Mouse (Mus musculus): Measurements from ENCODE around the gene Atp11a. TPM values are rescaled to one million over a fixed set of nuclear protein-coding genes. Genes with fewer than 3 reads are reported as not detected.
A peak's percentile ranks its signal among the peaks of the same experiment; 100 is the strongest.

The Atp11a gene
- polyA plus RNA-seq, 1 experiment from 2014 or later, result 22.5 TPM

- ATAC-seq (ENCODE audit: insufficient number of reproducible peaks, insufficient read depth, low FRiP score, low TSS enrichment), result no peak
- no peak overlapping the region for H3K9ac ChIP-seq
- no peaks in the 10 kb centered on the region for H3K27me3 ChIP-seq
- H3K4me3 ChIP-seq, result no peak overlapping the region
- 77% methylated on average over 15 of the region's 15 CpGs for WGBS
- no peak overlapping the region for H3K27ac ChIP-seq
- H3K9me3 ChIP-seq, result no peaks in the 10 kb centered on the region
- peaks cover 43% of the 10 kb centered on the region for H3K36me3 ChIP-seq
- H3K4me1 ChIP-seq, result no peaks in the 10 kb centered on the region
- no peak overlapping the region for H3K4me2 ChIP-seq (replicated peaks)
Observed at GRCm38 (mm10) chr8:12856038-12856437, 99.2 kb downstream of the Atp11a start.

GRCm38 (mm10) chr8:12863061-12863460, 106.2 kb downstream of the Atp11a start:
- peaks cover 52% of the 10 kb centered on the region for H3K36me3 ChIP-seq
- H3K9ac ChIP-seq, result no peak overlapping the region
- H3K4me3 ChIP-seq, result no peak overlapping the region
- no peak for ATAC-seq (ENCODE audit: insufficient number of reproducible peaks, insufficient read depth, low FRiP score, low TSS enrichment)
- H3K27ac ChIP-seq, result no peak overlapping the region
- H3K4me1 ChIP-seq, result no peaks in the 10 kb centered on the region
- no peak overlapping the region for H3K4me2 ChIP-seq (replicated peaks)
- no peaks in the 10 kb centered on the region for H3K27me3 ChIP-seq
- 85% methylated on average over 3 of the region's 3 CpGs for WGBS
- H3K9me3 ChIP-seq, result no peaks in the 10 kb centered on the region

- no peaks in the 10 kb centered on the region for H3K9me3 ChIP-seq
- no peak for ATAC-seq (ENCODE audit: insufficient number of reproducible peaks, insufficient read depth, low FRiP score, low TSS enrichment)
- H3K4me1 ChIP-seq, result no peaks in the 10 kb centered on the region
- WGBS, result 86% methylated on average over 14 of the region's 14 CpGs
- no peak overlapping the region for H3K9ac ChIP-seq
- H3K36me3 ChIP-seq, result peaks cover 51% of the 10 kb centered on the region
- H3K4me3 ChIP-seq, result no peak overlapping the region
- no peak overlapping the region for H3K27ac ChIP-seq
- H3K27me3 ChIP-seq, result no peaks in the 10 kb centered on the region
- no peak overlapping the region for H3K4me2 ChIP-seq (replicated peaks)
Observed at GRCm38 (mm10) chr8:12863608-12864007, 106.8 kb downstream of the Atp11a start.

DNA sequence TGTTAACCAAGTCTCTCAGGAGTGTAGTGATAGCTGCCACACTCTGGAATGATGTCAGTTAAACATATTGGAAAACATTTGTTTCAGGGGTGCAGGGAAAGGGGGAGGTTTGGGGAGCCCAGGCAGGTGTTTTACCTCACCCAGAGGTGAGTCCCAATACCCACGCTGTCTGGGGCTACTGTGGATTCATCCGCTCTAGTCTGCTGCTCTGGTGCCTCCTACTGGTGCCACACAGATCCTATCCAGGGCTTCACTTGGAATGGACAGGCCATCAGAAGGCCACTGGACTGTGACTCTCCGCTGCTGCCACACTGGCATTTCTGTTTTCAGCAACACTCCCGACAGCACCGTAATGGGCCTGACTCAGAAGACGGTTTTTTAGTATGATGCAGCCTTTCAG, 109.0 kb downstream of the Atp11a start:
- Histone ChIP-seq H3K4me1 (no peaks in the 10 kb centered on the region), H3K9ac (no peak overlapping the region), H3K36me3 (peaks cover 30% of the 10 kb centered on the region), H3K4me2 (replicated peaks) (no peak overlapping the region), H3K27ac (no peak overlapping the region), H3K9me3 (no peaks in the 10 kb centered on the region), H3K4me3 (no peak overlapping the region), H3K27me3 (0 out of 2 replicates have a peak, but pooled peaks cover 3% of the 10 kb centered on the region)
- ATAC-seq (ENCODE audit: insufficient number of reproducible peaks, insufficient read depth, low FRiP score, low TSS enrichment), result no peak
- 69% methylated on average over 6 of the region's 6 CpGs for WGBS

- WGBS, result 79% methylated on average over 3 of the region's 3 CpGs
- H3K9ac ChIP-seq, result no peak overlapping the region
- peaks cover 11% of the 10 kb centered on the region; the same call in 1 of the 2 replicates for H3K36me3 ChIP-seq
- no peak for ATAC-seq (ENCODE audit: insufficient number of reproducible peaks, insufficient read depth, low FRiP score, low TSS enrichment)
- no peak overlapping the region for H3K4me2 ChIP-seq (replicated peaks)
- H3K27ac ChIP-seq, result no peak overlapping the region
- H3K4me3 ChIP-seq, result no peak overlapping the region
- H3K4me1 ChIP-seq, result peaks cover 11% of the 10 kb centered on the region
- no peaks in the 10 kb centered on the region for H3K9me3 ChIP-seq
- H3K27me3 ChIP-seq, result peaks cover 25% of the 10 kb centered on the region
Observed at GRCm38 (mm10) chr8:12869661-12870060, 112.8 kb downstream of the Atp11a start.

DNA sequence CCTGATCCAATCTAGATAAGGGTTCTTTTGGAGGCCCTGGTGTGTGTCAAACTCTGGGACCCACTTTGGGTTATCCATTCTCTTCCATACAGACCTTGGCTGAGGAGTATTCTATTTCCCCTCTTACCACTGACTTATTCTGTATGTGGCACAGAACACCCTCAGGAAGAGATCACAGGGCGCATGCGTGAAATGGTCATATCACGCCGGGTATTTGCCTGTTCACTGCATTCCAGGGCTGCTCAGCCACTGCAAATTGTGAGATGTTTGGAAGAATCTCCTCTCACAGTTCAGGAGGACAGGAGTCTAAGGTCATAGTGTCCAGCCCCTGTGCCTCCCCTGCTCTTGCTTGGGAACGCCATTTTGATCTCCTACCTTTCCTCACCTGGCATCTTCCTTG, 113.8 kb downstream of the Atp11a start:
- Histone ChIP-seq H3K36me3 (peaks cover 1% of the 10 kb centered on the region; the same call in 1 of the 2 replicates), H3K27me3 (peaks cover 32% of the 10 kb centered on the region), H3K27ac (no peak overlapping the region), H3K4me1 (peaks cover 12% of the 10 kb centered on the region), H3K9me3 (no peaks in the 10 kb centered on the region), H3K9ac (no peak overlapping the region), H3K4me2 (replicated peaks) (no peak overlapping the region), H3K4me3 (no peak overlapping the region)
- ATAC-seq (ENCODE audit: insufficient number of reproducible peaks, insufficient read depth, low FRiP score, low TSS enrichment), result no peak
- WGBS, result 89% methylated on average over 5 of the region's 5 CpGs

DNA sequence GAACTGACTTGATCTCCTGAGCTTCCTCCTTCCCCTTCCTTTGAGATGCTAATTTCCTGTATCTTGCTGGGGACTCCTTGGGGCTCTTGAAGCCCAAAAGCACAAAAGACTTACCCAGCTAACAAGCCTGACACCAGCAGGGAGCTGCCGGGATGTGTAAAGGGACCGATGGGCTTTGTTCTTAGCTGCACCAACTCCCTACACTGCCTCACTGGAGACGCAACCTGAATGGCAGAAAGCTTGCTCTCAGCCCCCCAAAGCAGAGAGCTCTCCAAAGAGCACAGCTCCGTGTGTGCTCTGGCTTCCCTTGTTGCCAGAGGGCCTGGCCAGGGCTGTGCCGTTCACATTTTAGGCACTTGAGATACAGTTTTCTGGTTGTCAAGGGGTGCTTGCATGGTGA, 114.6 kb downstream of the Atp11a start:
- Histone ChIP-seq H3K9me3 (no peaks in the 10 kb centered on the region), H3K4me1 (peaks cover 12% of the 10 kb centered on the region), H3K27ac (no peak overlapping the region), H3K9ac (no peak overlapping the region), H3K27me3 (peaks cover 32% of the 10 kb centered on the region), H3K4me2 (replicated peaks) (no peak overlapping the region), H3K4me3 (no peak overlapping the region), H3K36me3 (no peaks in the 10 kb centered on the region)
- WGBS, result 5% methylated on average over 5 of the region's 5 CpGs
- ATAC-seq (ENCODE audit: insufficient number of reproducible peaks, insufficient read depth, low FRiP score, low TSS enrichment), result no peak

- Histone ChIP-seq H3K9ac (no peak overlapping the region; the same call in 1 of the 2 replicates), H3K27me3 (peaks cover 32% of the 10 kb centered on the region), H3K9me3 (no peaks in the 10 kb centered on the region), H3K4me3 (peak overlapping the region; percentile 47), H3K4me2 (replicated peaks) (peak overlapping the region; percentile 72), H3K4me1 (peaks cover 12% of the 10 kb centered on the region), H3K36me3 (no peaks in the 10 kb centered on the region), H3K27ac (no peak overlapping the region)
- WGBS, result 3% methylated on average over 8 of the region's 9 CpGs
- ATAC-seq (ENCODE audit: insufficient number of reproducible peaks, insufficient read depth, low FRiP score, low TSS enrichment), result no peak
Observed at GRCm38 (mm10) chr8:12872983-12873356, 116.2 kb downstream of the Atp11a start.

- H3K9ac ChIP-seq, result peak within 1 kb of the TSS; percentile 43
- peak within 1 kb of the TSS; percentile 72 for H3K4me2 ChIP-seq (replicated peaks)
- peaks cover 12% of the 10 kb centered on the region for H3K4me1 ChIP-seq
- peak; percentile 62 for ATAC-seq (ENCODE audit: insufficient number of reproducible peaks, insufficient read depth, low FRiP score, low TSS enrichment)
- H3K36me3 ChIP-seq, result no peaks in the 10 kb centered on the region
- no peaks in the 10 kb centered on the region for H3K9me3 ChIP-seq
- peaks cover 32% of the 10 kb centered on the region for H3K27me3 ChIP-seq
- no peak within 1 kb of the TSS for H3K27ac ChIP-seq
- H3K4me3 ChIP-seq, result peak within 1 kb of the TSS; percentile 47
- WGBS, result 1% methylated on average over 29 of the region's 30 CpGs
Observed at GRCm38 (mm10) chr8:12873357-12874046, 116.7 kb downstream of the Atp11a start, which contains the start of gene Mcf2l. Gene Mcf2l (plus strand): TSS chr8:12873806.

- Histone ChIP-seq H3K4me2 (replicated peaks) (peak overlapping the region; percentile 72), H3K4me3 (peak overlapping the region; percentile 47), H3K27me3 (peaks cover 32% of the 10 kb centered on the region), H3K9me3 (no peaks in the 10 kb centered on the region), H3K4me1 (peaks cover 12% of the 10 kb centered on the region), H3K36me3 (no peaks in the 10 kb centered on the region), H3K27ac (no peak overlapping the region), H3K9ac (peak overlapping the region; percentile 43; the same call in 1 of the 2 replicates)
- ATAC-seq (ENCODE audit: insufficient number of reproducible peaks, insufficient read depth, low FRiP score, low TSS enrichment), result no peak
- WGBS, result 22% methylated on average over 8 of the region's 8 CpGs
Observed at GRCm38 (mm10) chr8:12874194-12874791, 117.5 kb downstream of the Atp11a start.

- no peak overlapping the region for H3K4me2 ChIP-seq (replicated peaks)
- no peak overlapping the region for H3K9ac ChIP-seq
- H3K4me3 ChIP-seq, result no peak overlapping the region
Observed at GRCm38 (mm10) chr8:12874971-12875370, 118.2 kb downstream of the Atp11a start.

DNA sequence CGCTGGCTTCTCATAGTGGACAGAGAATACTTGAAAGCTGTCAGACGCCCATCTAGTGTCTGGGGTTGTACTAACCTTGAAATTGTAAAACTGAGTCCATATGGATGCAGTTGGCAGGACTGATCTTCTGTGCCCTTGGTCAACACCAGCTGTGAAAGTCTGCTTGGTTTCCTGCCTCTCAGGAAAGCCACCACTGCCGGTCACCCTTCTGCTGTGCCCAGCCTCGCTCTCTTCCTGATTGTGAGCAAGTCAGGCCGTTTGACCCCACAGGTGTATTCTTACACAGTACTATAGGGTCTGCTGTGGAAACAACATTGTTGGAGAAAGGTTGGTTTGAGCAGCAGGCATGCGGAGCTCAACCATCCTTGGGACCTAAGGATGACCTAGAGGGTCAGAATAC, 120.3 kb downstream of the Atp11a start:
- ATAC-seq (ENCODE audit: insufficient number of reproducible peaks, insufficient read depth, low FRiP score, low TSS enrichment), result no peak
- Histone ChIP-seq H3K27me3 (peaks cover 22% of the 10 kb centered on the region), H3K27ac (no peak overlapping the region), H3K4me2 (replicated peaks) (no peak overlapping the region), H3K9me3 (no peaks in the 10 kb centered on the region), H3K9ac (no peak overlapping the region), H3K4me1 (peaks cover 12% of the 10 kb centered on the region), H3K4me3 (no peak overlapping the region), H3K36me3 (no peaks in the 10 kb centered on the region)
- WGBS, result 73% methylated on average over 6 of the region's 6 CpGs

More at GRCm38 (mm10) chr8:12874971-12875370, 118.2 kb downstream of the Atp11a start:
- no peaks in the 10 kb centered on the region for H3K9me3 ChIP-seq
- peaks cover 32% of the 10 kb centered on the region for H3K27me3 ChIP-seq
- ATAC-seq (ENCODE audit: insufficient number of reproducible peaks, insufficient read depth, low FRiP score, low TSS enrichment), result no peak
- no peaks in the 10 kb centered on the region for H3K36me3 ChIP-seq
- H3K4me1 ChIP-seq, result peaks cover 12% of the 10 kb centered on the region
- 74% methylated on average over 4 of the region's 4 CpGs for WGBS
- no peak overlapping the region for H3K27ac ChIP-seq
